In the genomic region with DNA sequence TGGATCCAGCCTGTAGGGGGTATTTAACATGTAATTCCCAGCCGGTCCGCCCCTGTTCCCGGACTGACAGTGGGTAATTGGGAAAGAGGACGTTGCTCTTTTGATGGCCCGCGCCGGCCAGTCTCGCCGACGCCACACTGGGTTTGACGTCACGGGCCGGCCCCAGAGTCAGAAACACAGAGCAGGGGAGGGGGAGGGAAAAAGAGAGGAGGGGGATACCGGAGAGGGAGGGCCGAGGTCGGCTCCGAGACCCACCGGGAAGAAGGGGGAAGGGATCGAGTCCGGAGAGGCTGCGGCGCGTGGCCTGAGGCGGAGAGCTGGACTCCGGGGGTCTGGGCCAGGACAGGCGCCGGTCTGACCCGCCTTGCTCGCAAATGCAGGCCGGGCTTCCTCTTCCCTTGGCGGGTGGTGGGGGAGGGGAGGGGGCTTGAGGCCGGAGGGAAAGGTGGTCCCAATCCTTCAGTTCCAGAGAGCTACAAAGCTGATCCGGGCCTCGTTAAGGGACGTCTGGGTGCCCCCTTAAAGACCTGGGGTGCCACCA, we compare ENCODE assay signal across 9 mouse cellular contexts. TPM values are rescaled to one million over a fixed set of nuclear protein-coding genes. Genes with fewer than 3 reads are reported as not detected.
DNase-seq lines count a peak whose midpoint lies in the region; ATAC-seq and TF ChIP-seq lines count a peak whose summit lies in the region.
"Had no signal": no experiment of that assay in that cellular context is flagged by ENCODE, and none has a peak within 500 bp of the region (broad histone marks: within the 10 kb centered on the region; RNA-seq: fewer than 3 reads in every experiment).

A gene (plus strand): TSS at position 202 of the 541 bp plus-strand sequence.

- H3K4me3 ChIP-seq in lung, embryonic 14.5 days (ENCODE audit: low read depth, low read length): peak within 1 kb of the TSS; percentile 35
- H3K4me3 ChIP-seq in embryonic facial prominence, embryonic 15.5 days (replicated peaks): peak within 1 kb of the TSS; percentile 39
- peak within 1 kb of the TSS; percentile 38 for H3K4me3 ChIP-seq in limb, embryonic 13.5 days

- no peak within 1 kb of the TSS for H3K27ac ChIP-seq in lung, embryonic 14.5 days (ENCODE audit: low read depth)
- peak within 1 kb of the TSS; percentile 48 for H3K27ac ChIP-seq in embryonic facial prominence, embryonic 15.5 days (replicated peaks)
- H3K27ac ChIP-seq in limb, embryonic 13.5 days: no peak within 1 kb of the TSS

- peak; percentile 38 for DNase-seq in lung, embryonic 14.5 days
- no peak for DNase-seq in lung, adult 18-20 months
- peak; percentile 62 for DNase-seq in retina, postnatal 1 day
- DNase-seq in layer of hippocampus, postnatal 36 days: no peak
- DNase-seq in frontal cortex, postnatal 14 days (ENCODE audit: low spot score in 2 of 2): no peak
- DNase-seq in left cerebral cortex, adult 18-20 months (ENCODE audit: low spot score in 2 of 2): no peak

- no peaks in the 10 kb centered on the region for H3K9me3 ChIP-seq in lung, embryonic 14.5 days (ENCODE audit: low read depth, low read length)
- no peaks in the 10 kb centered on the region for H3K9me3 ChIP-seq in embryonic facial prominence, embryonic 15.5 days (replicated peaks)
- H3K9me3 ChIP-seq in limb, embryonic 13.5 days: no peaks in the 10 kb centered on the region

- H3K4me2 ChIP-seq in lung, embryonic 14.5 days: peak within 1 kb of the TSS; percentile 98
- H3K4me2 ChIP-seq in embryonic facial prominence, embryonic 15.5 days (replicated peaks): peak within 1 kb of the TSS; percentile 92
- H3K4me2 ChIP-seq in limb, embryonic 13.5 days (replicated peaks): peak within 1 kb of the TSS; percentile 64

- no peak for ATAC-seq in lung, embryonic 14.5 days (ENCODE audit: insufficient read depth)
- no peak for ATAC-seq in embryonic facial prominence, embryonic 15.5 days (ENCODE audit: insufficient number of reproducible peaks, low FRiP score, low TSS enrichment, low read depth)
- no peak for ATAC-seq in limb, embryonic 13.5 days (ENCODE audit: low FRiP score, low read depth)

- no peaks in the 10 kb centered on the region for H3K36me3 ChIP-seq in lung, embryonic 14.5 days (ENCODE audit: insufficient read depth)
- H3K36me3 ChIP-seq in embryonic facial prominence, embryonic 15.5 days: no peaks in the 10 kb centered on the region
- H3K36me3 ChIP-seq in limb, embryonic 13.5 days: no peaks in the 10 kb centered on the region

- peaks cover 82% of the 10 kb centered on the region for H3K27me3 ChIP-seq in lung, embryonic 14.5 days (ENCODE audit: insufficient read depth, low read length)
- peaks cover 76% of the 10 kb centered on the region for H3K27me3 ChIP-seq in embryonic facial prominence, embryonic 15.5 days
- H3K27me3 ChIP-seq in limb, embryonic 13.5 days: peaks cover 98% of the 10 kb centered on the region

- peaks cover 7% of the 10 kb centered on the region; the same call in 1 of the 2 replicates for H3K4me1 ChIP-seq in lung, embryonic 14.5 days (ENCODE audit: insufficient read depth)
- H3K4me1 ChIP-seq in embryonic facial prominence, embryonic 15.5 days: peaks cover 69% of the 10 kb centered on the region
- peaks cover 57% of the 10 kb centered on the region for H3K4me1 ChIP-seq in limb, embryonic 13.5 days

- TF ChIP-seq CTCF in lung, embryonic 14.5 days (IDR thresholded peaks at IDR 0.05; ENCODE audit: low read depth): no peak

- WGBS in lung, embryonic 14.5 days: 0% methylated on average over 32 of the region's 35 CpGs
- 2% methylated on average over 28 of the region's 35 CpGs for WGBS in embryonic facial prominence, embryonic 15.5 days
- WGBS in limb, embryonic 13.5 days: under 1% methylated on average over 33 of the region's 35 CpGs

- H3K9ac ChIP-seq in lung, embryonic 14.5 days: peak within 1 kb of the TSS; percentile 20; the same call in 1 of the 2 replicates
- H3K9ac ChIP-seq in embryonic facial prominence, embryonic 15.5 days: no peak within 1 kb of the TSS; the same call in 1 of the 2 replicates
- peak within 1 kb of the TSS; percentile 4; the same call in 1 of the 2 replicates for H3K9ac ChIP-seq in limb, embryonic 13.5 days

RNA-seq across cellular contexts. Expression of the gene that starts here (rescaled TPM):
- not detected in 2 replicates for polyA plus RNA-seq in lung, embryonic 14.5 days (2014; fragmentation: Nextera tagmentation; extraction: Ambion mirVana)
- polyA plus RNA-seq in embryonic facial prominence, embryonic 15.5 days (2015; fragmentation: Nextera tagmentation; extraction: Ambion mirVana): 0.67 TPM in 1 of 2 replicates, not detected in the other
- 0.23 TPM in 1 of 2 replicates, not detected in the other for polyA plus RNA-seq in limb, embryonic 13.5 days (2015; fragmentation: Nextera tagmentation; extraction: Ambion mirVana)
- total RNA-seq in layer of hippocampus, postnatal 36 days (2021): not detected
- not detected for total RNA-seq in left cerebral cortex, adult 18-20 months (2021)
- total RNA-seq: hematopoietic stem cell, adult 5-6 weeks had no signal

Comparison
In these comparisons a context has a peak if more than half of its experiments do, and no peak if none do; other contexts are left out.
1. Peak in DNase-seq, H3K4me3 ChIP-seq, H3K9ac ChIP-seq and H3K4me2 ChIP-seq in lung, embryonic 14.5 days; RNA of the gene not detected or under 1 TPM.